Mouse (Mus musculus): Measurements from ENCODE around the gene Gm5538. TPM values are rescaled to one million over a fixed set of nuclear protein-coding genes. Genes with fewer than 3 reads are reported as not detected.

Gene Gm5538
- total RNA-seq (2021) = not detected
- long read RNA-seq, experiment 1 = 0 reads
- long read RNA-seq, experiment 2 = 0 reads

- DNase-seq = no peak
These were observed at the start of gene Gm5538 for GRCm38 (mm10) chr3:59729490-59729889. TSS of gene Gm5538 (plus strand) at chr3:59729790.

GRCm38 (mm10) chr3:59697391-59697790 lies 32.2 kb upstream of the Gm5538 start:
- DNase-seq = no peak

- no peak for DNase-seq
These were observed 26.9 kb upstream of the Gm5538 start for GRCm38 (mm10) chr3:59702614-59703110.

GRCm38 (mm10) chr3:59739866-59740265 lies 10.3 kb downstream of the Gm5538 start:
- no peak for DNase-seq

- DNase-seq = no peak
These were observed 14.6 kb downstream of the Gm5538 start for GRCm38 (mm10) chr3:59744181-59744580.

Other genes with a start within 250 kb of the Gm5538 start
- not detected for gene Gm8298, start 131.3 kb downstream of the Gm5538 start, total RNA-seq (2021)
- gene C130079G13Rik, start 195.4 kb downstream of the Gm5538 start, total RNA-seq (2021) = not detected

Measured in gastrocnemius, postnatal 10 days (tissue).